Mouse (Mus musculus): ENCODE data around the gene Tfe3. TPM values are rescaled to one million over a fixed set of nuclear protein-coding genes. Genes with fewer than 3 reads are reported as not detected.
A peak's percentile ranks its signal among the peaks of the same experiment; 100 is the strongest.

Tfe3 gene
- total and polyA plus RNA-seq, 2 experiments = 4.7 to 17.0 TPM

DNA sequence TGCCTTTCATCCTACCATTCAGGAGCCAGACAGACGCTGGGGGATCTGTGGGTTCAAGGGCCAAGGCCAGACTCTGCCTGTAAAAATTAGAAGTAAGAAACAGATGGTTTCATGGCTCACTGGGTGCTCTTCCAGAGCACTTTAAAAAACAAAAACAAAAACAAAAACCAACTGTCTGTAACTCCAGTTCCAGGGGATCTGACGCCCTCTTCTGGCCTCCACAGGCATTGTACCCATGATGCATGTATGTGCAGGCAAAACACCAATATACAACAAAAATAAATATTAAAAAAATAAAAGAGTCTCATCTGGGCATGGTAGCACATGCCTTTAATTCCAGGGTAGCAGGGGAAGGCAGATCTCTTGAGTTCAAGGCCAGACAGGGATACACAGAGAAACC lies 10.4 kb downstream of the Tfe3 start:
- Histone ChIP-seq H3K9ac (ENCODE audit: low read depth, low read length) (no peak overlapping the region), H3K27ac (replicated peaks; ENCODE audit: insufficient read depth, low read depth, low read length) (no peak overlapping the region), H3K4me1 (ENCODE audit: control insufficient read depth, insufficient read depth, low read length) (no peaks in the 10 kb centered on the region), H3K27me3 (ENCODE audit: control insufficient read depth, insufficient read depth, low read length) (no peaks in the 10 kb centered on the region), H3K36me3 (ENCODE audit: control insufficient read depth, insufficient read depth, low read length) (peaks cover 41% of the 10 kb centered on the region), H3K4me3 (ENCODE audit: insufficient read depth, low read depth, low read length) (no peak overlapping the region), H3K79me2 (ENCODE audit: control insufficient read depth, insufficient read depth, low read length) (no peaks in the 10 kb centered on the region)
- no peak for DNase-seq (ENCODE audit: extremely low read depth, low read depth, low spot score)
- peak; percentile 27; the same call in 1 of the 2 replicates for TF ChIP-seq CTCF (IDR thresholded peaks at IDR 0.05; ENCODE audit: low read depth, low read length)
- no peak for TF ChIP-seq POLR2A (IDR thresholded peaks at IDR 0.05; ENCODE audit: extremely low read depth, insufficient read depth, low read length)
- WGBS = 32% methylated on average over 2 of the region's 2 CpGs

DNA sequence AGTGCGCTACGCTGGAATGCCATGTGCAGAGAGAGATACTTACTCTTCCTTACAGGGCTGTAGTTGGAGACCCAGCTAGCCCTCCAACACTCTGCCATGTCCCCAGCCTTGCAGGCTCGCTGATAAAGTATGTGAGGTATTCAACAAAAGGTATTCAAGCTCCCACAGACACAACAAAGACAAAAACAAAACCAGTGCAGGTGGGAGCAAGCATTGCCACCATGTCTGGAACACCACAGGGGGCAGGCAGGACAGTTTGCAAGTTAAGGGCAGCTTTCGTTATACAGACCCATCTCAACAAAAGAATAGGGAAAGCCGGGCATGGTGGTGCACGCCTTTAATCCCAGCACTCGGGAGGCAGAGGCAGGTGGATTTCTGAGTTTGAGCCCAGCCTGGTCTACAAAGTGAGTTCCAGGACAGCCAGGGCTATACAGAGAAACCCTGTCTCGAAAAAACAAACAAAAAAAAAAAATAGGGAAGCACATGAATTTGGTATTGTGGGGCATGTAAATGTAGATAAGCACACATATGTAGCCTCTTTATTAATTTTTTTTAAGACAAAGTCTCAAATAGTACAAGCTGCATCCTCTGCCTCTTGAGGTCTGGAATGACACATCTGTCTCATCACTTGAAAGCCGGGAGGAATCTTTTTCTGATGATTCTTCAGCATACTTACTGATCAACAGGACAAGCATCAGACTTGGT lies 13.3 kb downstream of the Tfe3 start:
- WGBS = 84% methylated on average over 9 of the region's 9 CpGs
- Histone ChIP-seq H3K27me3 (ENCODE audit: control insufficient read depth, insufficient read depth, low read length) (no peaks in the 10 kb centered on the region), H3K4me3 (ENCODE audit: insufficient read depth, low read depth, low read length) (no peak overlapping the region), H3K4me1 (ENCODE audit: control insufficient read depth, insufficient read depth, low read length) (no peaks in the 10 kb centered on the region), H3K9ac (ENCODE audit: low read depth, low read length) (no peak overlapping the region), H3K79me2 (ENCODE audit: control insufficient read depth, insufficient read depth, low read length) (no peaks in the 10 kb centered on the region), H3K36me3 (ENCODE audit: control insufficient read depth, insufficient read depth, low read length) (peaks cover 18% of the 10 kb centered on the region; the same call in 1 of the 2 replicates), H3K27ac (replicated peaks; ENCODE audit: insufficient read depth, low read depth, low read length) (no peak overlapping the region)
- TF ChIP-seq POLR2A (IDR thresholded peaks at IDR 0.05; ENCODE audit: extremely low read depth, insufficient read depth, low read length) = no peak
- TF ChIP-seq CTCF (IDR thresholded peaks at IDR 0.05; ENCODE audit: low read depth, low read length) = no peak
- no peak for DNase-seq (ENCODE audit: extremely low read depth, low read depth, low spot score)

DNA sequence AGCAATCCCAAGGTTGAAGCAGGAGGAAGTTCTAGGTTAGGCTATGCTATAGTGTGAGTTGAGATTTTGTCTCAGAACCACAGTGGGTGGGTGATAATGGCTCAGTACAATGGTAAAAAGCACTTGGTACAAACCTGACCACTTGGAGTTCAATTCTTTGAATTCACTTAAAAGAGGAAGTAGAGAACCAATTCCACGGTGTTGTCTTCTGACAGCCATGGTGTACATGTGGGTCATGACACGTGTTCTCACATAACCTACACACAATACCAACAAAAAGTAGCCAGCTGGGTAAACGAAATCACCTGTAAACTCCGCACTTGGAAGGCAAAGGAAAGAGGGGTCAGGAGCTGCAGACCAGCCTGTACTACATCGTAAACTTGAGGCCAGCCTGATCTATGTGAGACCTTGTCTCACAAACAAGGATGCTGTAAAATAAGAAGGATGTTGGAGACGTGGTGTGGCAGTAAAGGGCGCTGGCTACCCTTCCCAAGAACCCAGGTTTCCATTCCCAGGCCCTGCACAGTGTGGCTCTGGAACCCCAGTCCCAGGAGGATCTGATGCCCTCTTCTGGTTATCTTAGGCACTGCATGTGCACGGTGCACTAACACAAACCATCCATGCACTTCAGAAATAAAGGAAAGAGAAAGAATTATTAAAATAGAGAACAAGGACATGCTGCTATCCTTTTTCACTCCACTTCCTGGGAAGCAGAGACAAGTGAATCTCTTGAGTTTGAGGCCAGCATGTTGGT lies 14.1 kb downstream of the Tfe3 start:
- Histone ChIP-seq H3K27ac (replicated peaks; ENCODE audit: insufficient read depth, low read depth, low read length) (no peak overlapping the region), H3K27me3 (ENCODE audit: control insufficient read depth, insufficient read depth, low read length) (no peaks in the 10 kb centered on the region), H3K9ac (ENCODE audit: low read depth, low read length) (no peak overlapping the region), H3K4me1 (ENCODE audit: control insufficient read depth, insufficient read depth, low read length) (no peaks in the 10 kb centered on the region), H3K36me3 (ENCODE audit: control insufficient read depth, insufficient read depth, low read length) (peaks cover 12% of the 10 kb centered on the region; the same call in 1 of the 2 replicates), H3K79me2 (ENCODE audit: control insufficient read depth, insufficient read depth, low read length) (no peaks in the 10 kb centered on the region), H3K4me3 (ENCODE audit: insufficient read depth, low read depth, low read length) (no peak overlapping the region)
- WGBS = 47% methylated on average over 8 of the region's 8 CpGs
- TF ChIP-seq POLR2A (IDR thresholded peaks at IDR 0.05; ENCODE audit: extremely low read depth, insufficient read depth, low read length) (no peak), CTCF (IDR thresholded peaks at IDR 0.05; ENCODE audit: low read depth, low read length) (peak; percentile 75)
- DNase-seq (ENCODE audit: extremely low read depth, low read depth, low spot score) = no peak

DNA sequence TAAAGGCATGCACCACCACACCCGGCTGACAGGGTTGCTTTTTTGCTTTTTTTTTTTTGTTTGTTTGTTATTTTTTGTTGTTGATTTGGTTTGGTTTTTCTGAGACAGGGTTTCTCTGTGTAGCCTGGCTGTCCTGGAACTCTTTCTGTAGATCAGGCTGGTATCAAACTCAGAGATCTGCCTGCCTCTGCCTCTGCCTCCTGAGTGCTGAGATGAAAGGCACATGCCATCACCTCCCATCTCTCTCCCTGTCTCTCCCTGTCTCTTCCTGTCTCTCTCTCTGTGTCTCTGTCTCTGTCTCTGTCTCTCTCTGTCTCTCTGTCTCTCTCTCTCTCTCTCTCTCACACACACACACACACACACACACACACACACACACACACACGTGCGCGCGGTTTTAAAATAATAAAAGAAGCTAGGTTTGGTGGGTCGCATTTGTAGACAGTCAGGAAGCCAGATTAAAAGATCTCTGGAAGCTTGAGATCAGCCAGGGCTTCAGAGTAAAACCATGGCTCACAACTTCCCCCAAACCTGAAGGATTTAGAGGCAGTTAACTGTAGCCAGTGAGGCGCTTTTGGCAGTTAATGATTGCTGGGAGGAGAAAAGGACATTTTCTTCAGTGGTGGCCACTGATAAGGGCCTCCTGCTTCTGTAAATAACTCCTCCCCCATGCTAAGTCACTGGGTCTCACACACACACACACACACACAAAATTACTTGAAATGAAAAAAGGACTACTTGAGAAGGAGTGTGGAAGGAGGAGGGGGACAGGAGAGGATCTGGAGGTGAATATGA lies 16.3 kb downstream of the Tfe3 start:
- H3K27me3 ChIP-seq (ENCODE audit: control insufficient read depth, insufficient read depth, low read length) = no peaks in the 10 kb centered on the region
- H3K36me3 ChIP-seq (ENCODE audit: control insufficient read depth, insufficient read depth, low read length) = peaks cover 6% of the 10 kb centered on the region; the same call in 1 of the 2 replicates
- 56% methylated on average over 7 of the region's 7 CpGs for WGBS
- no peak for TF ChIP-seq POLR2A (IDR thresholded peaks at IDR 0.05; ENCODE audit: extremely low read depth, insufficient read depth, low read length)
- DNase-seq (ENCODE audit: extremely low read depth, low read depth, low spot score) = no peak
- H3K9ac ChIP-seq (ENCODE audit: low read depth, low read length) = no peak overlapping the region
- H3K4me3 ChIP-seq (ENCODE audit: insufficient read depth, low read depth, low read length) = no peak overlapping the region
- H3K27ac ChIP-seq (replicated peaks; ENCODE audit: insufficient read depth, low read depth, low read length) = no peak overlapping the region
- H3K79me2 ChIP-seq (ENCODE audit: control insufficient read depth, insufficient read depth, low read length) = no peaks in the 10 kb centered on the region
- H3K4me1 ChIP-seq (ENCODE audit: control insufficient read depth, insufficient read depth, low read length) = no peaks in the 10 kb centered on the region

DNA sequence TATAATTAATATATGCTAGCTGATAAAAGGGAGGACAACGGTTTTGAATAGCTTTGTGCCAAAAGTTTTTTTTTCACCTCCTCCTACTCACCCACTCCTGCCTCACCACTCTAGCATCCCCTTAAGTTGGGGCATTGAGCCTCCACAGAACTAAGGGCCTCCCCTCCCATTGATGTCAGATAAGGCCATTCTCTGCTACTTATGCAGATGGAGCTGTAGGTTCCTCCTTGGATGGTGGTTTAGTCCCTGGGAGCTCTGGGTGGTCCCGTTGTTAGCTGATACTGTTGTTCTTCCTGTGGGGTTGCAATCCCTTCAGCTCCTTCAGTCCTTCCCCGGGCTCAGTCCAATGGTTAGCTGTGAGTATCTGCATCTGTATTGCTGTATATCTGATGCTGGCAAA lies 16.9 kb downstream of the Tfe3 start:
- H3K4me1 ChIP-seq (ENCODE audit: control insufficient read depth, insufficient read depth, low read length) = no peaks in the 10 kb centered on the region
- no peak overlapping the region for H3K4me3 ChIP-seq (ENCODE audit: insufficient read depth, low read depth, low read length)
- no peak overlapping the region for H3K9ac ChIP-seq (ENCODE audit: low read depth, low read length)
- 31% methylated on average over 3 of the region's 3 CpGs for WGBS
- no peaks in the 10 kb centered on the region for H3K36me3 ChIP-seq (ENCODE audit: control insufficient read depth, insufficient read depth, low read length)
- DNase-seq (ENCODE audit: extremely low read depth, low read depth, low spot score) = no peak
- no peaks in the 10 kb centered on the region for H3K27me3 ChIP-seq (ENCODE audit: control insufficient read depth, insufficient read depth, low read length)
- H3K79me2 ChIP-seq (ENCODE audit: control insufficient read depth, insufficient read depth, low read length) = no peaks in the 10 kb centered on the region
- TF ChIP-seq CTCF (IDR thresholded peaks at IDR 0.05; ENCODE audit: low read depth, low read length) = no peak
- TF ChIP-seq POLR2A (IDR thresholded peaks at IDR 0.05; ENCODE audit: extremely low read depth, insufficient read depth, low read length) = no peak
- no peak overlapping the region for H3K27ac ChIP-seq (replicated peaks; ENCODE audit: insufficient read depth, low read depth, low read length)
